Mouse (Mus musculus) lung, postnatal 0 days (tissue): ENCODE measurements around the gene Mrc1. TPM values are rescaled to one million over a fixed set of nuclear protein-coding genes. Genes with fewer than 3 reads are reported as not detected.

Experiments
- ATAC-seq: fragments of 200-750 bp; cut with Nextera tagmentation; 2 replicates; pipeline ENCODE4 v1.8.0; 2017; ENCODE audit warnings: moderate library complexity
- DNase-seq: peaks from one replicate; pipeline ENCODE4 v3.0.0-alpha.2; 2016; ENCODE audit warnings: low spot score
- H3K27ac ChIP-seq: fragments of 300-500 bp; sonication (generic); 2 replicates; pipeline ENCODE4 v1.5.1; 2014; ENCODE audit warnings: antibody characterized with exemption, mild to moderate bottlenecking, low read length, mixed read lengths
- H3K27me3 ChIP-seq: fragments of 300-500 bp; sonication (generic); replicated peaks from 2 replicates; pipeline ENCODE4 v1.6.1; 2014; ENCODE audit warnings: low read length, mixed read lengths; ENCODE audit not compliant: insufficient read depth
- H3K36me3 ChIP-seq: fragments of 300-500 bp; sonication (generic); 2 replicates; pipeline ENCODE4 v1.6.1; 2014; ENCODE audit warnings: low read length, mixed read lengths; ENCODE audit not compliant: insufficient read depth
- H3K4me1 ChIP-seq: fragments of 300-500 bp; sonication (generic); 2 replicates; pipeline ENCODE4 v1.6.1; 2014; ENCODE audit warnings: antibody characterized with exemption, low read depth, low read length, mixed read lengths; ENCODE audit not compliant: insufficient read depth
- H3K4me2 ChIP-seq: fragments of 300-500 bp; sonication (generic); replicated peaks from 2 replicates; pipeline ENCODE4 v1.6.1; 2014; ENCODE audit warnings: low read depth, mild to moderate bottlenecking, low read length, moderate library complexity, mixed read lengths
- H3K4me3 ChIP-seq: fragments of 300-500 bp; sonication (generic); 2 replicates; pipeline ENCODE4 v1.5.1; 2014; ENCODE audit warnings: low read depth, low read length
- H3K9ac ChIP-seq: fragments of 300-500 bp; sonication (generic); replicated peaks from 2 replicates; pipeline ENCODE4 v1.6.1; 2014; ENCODE audit warnings: low read depth, mild to moderate bottlenecking
- H3K9me3 ChIP-seq: fragments of 300-500 bp; sonication (generic); 2 replicates; pipeline ENCODE4 v1.6.1; 2016; ENCODE audit warnings: low read length, mixed read lengths
- CTCF ChIP-seq: IDR thresholded peaks from 2 replicates; pipeline ENCODE4 v1.5.1; 2016; ENCODE audit warnings: antibody characterized with exemption, mild to moderate bottlenecking
- EP300 ChIP-seq: IDR thresholded peaks from 2 replicates; pipeline ENCODE4 v1.6.1; 2016; ENCODE audit warnings: antibody characterized with exemption, mild to moderate bottlenecking, control low read depth
- WGBS: fragments of 180-500 bp; shearing (Covaris S2); extraction: QIAGEN DNeasy Blood & Tissue Kit; methylation state at CpG from one replicate; pipeline ENCODE4 v1.1.7; 2014; 5-methylcytosine and 5-hydroxymethylcytosine counted together
- polyA plus RNA-seq: library from polyadenylated mRNA; unstranded; fragments of >200 nt; fragmentation: Nextera tagmentation; extraction: Ambion mirVana; gene quantifications from 2 replicates; pipeline ENCODE4 v1.2.1, GENCODE M21; 2015

Gene Mrc1
- polyA plus RNA-seq, 1 experiment from 2014 or later = 8.2 TPM

- H3K9ac ChIP-seq = no peak overlapping the region
- ATAC-seq (no peak; the same call in 1 of the 2 replicates), DNase-seq (no peak)
- no peak overlapping the region for H3K4me3 ChIP-seq
- no peaks in the 10 kb centered on the region for H3K4me1 ChIP-seq
- no peaks in the 10 kb centered on the region for H3K27me3 ChIP-seq
- WGBS = 83% methylated on average over 1 of the region's 1 CpGs
- no peak overlapping the region for H3K4me2 ChIP-seq
- H3K27ac ChIP-seq = no peak overlapping the region
- no peaks in the 10 kb centered on the region for H3K9me3 ChIP-seq
- no peaks in the 10 kb centered on the region for H3K36me3 ChIP-seq
- no peak for TF ChIP-seq CTCF
Observed at GRCm38 (mm10) chr2:14204308-14204707, 24.9 kb upstream of the Mrc1 start.

DNA sequence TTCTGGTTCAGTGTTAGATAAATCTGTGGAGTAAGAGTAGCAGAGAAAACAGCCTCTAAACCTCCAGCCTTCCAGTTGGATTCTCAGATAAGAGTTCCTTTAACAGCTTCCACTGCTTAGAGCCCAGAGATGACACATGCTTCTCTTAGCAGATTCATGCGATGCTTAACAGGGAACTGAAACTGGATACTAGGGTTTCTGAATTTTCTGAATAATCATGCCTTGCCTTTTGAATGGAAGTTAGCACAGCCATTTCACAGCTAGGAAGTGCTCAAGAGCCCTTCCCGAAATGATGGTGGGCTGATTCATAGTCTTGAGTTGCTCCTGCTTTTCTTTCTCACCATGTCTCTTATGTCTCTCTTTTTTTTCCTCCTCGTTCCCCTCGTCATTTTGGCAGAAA lies 22.4 kb upstream of the Mrc1 start:
- Histone ChIP-seq H3K9me3 (no peaks in the 10 kb centered on the region), H3K4me2 (no peak overlapping the region), H3K27ac (no peak overlapping the region), H3K4me1 (no peaks in the 10 kb centered on the region), H3K4me3 (no peak overlapping the region), H3K27me3 (no peaks in the 10 kb centered on the region), H3K9ac (no peak overlapping the region), H3K36me3 (no peaks in the 10 kb centered on the region)
- 65% methylated on average over 4 of the region's 4 CpGs for WGBS
- no peak for TF ChIP-seq EP300
- no peak for TF ChIP-seq CTCF
- ATAC-seq (no peak), DNase-seq (peak; percentile 11)

DNA sequence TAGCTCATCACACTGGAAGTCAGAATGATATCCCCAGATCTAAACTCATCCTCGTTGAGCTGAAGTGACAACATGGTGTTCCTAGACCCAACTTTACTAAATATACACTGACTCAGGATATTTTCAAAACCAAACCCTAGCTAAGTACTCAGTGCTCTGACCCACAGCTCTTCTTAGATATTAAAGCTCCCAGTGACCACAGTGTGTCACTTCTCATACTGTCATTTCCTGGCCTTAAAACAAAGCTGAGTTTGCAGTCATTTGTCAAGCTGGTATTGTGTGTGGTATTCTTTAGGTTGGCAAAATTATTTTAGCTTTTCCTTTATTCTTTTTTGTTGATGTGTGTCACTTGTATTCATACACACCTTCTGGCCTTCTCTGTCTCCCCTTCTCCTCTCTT lies 18.5 kb upstream of the Mrc1 start:
- DNase-seq (no peak), ATAC-seq (no peak)
- Histone ChIP-seq H3K9me3 (no peaks in the 10 kb centered on the region), H3K4me3 (no peak overlapping the region), H3K27ac (no peak overlapping the region), H3K4me2 (no peak overlapping the region), H3K27me3 (no peaks in the 10 kb centered on the region), H3K36me3 (no peaks in the 10 kb centered on the region), H3K4me1 (no peaks in the 10 kb centered on the region), H3K9ac (no peak overlapping the region)
- 85% methylated on average over 1 of the region's 1 CpGs for WGBS
- TF ChIP-seq EP300 (no peak), CTCF (no peak)

DNA sequence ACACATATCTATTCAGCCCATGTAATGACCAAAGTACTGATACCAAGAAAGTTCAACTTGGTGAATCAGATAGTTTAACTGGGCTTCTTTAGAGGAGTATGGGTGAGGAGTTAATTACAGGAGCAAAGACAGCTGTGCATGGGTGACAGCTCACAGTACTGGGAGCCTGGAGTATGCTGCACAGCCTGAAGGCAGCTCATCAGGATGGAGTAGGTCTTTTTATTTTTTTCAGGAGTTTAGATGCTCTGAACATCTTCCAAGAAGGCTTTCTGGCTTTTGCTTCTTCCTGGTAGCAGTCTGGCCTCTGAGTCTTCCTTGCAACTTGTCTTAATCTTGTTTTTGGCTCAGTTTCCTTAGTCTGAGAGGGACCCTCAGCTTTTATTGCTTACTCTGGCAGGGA lies 17.6 kb upstream of the Mrc1 start:
- Histone ChIP-seq H3K36me3 (no peaks in the 10 kb centered on the region), H3K9me3 (no peaks in the 10 kb centered on the region), H3K4me2 (no peak overlapping the region), H3K27ac (no peak overlapping the region), H3K4me1 (no peaks in the 10 kb centered on the region), H3K4me3 (no peak overlapping the region), H3K27me3 (no peaks in the 10 kb centered on the region), H3K9ac (no peak overlapping the region)
- no peak for ATAC-seq
- no peak for DNase-seq
- TF ChIP-seq EP300 (no peak), CTCF (no peak)

GRCm38 (mm10) chr2:14214764-14215163 lies 14.4 kb upstream of the Mrc1 start:
- no peak overlapping the region for H3K4me3 ChIP-seq
- H3K36me3 ChIP-seq = no peaks in the 10 kb centered on the region
- H3K9me3 ChIP-seq = no peaks in the 10 kb centered on the region
- no peak overlapping the region for H3K4me2 ChIP-seq
- no peak overlapping the region for H3K27ac ChIP-seq
- no peaks in the 10 kb centered on the region for H3K4me1 ChIP-seq
- WGBS = 67% methylated on average over 3 of the region's 3 CpGs
- H3K27me3 ChIP-seq = no peaks in the 10 kb centered on the region
- no peak for TF ChIP-seq EP300
- no peak for TF ChIP-seq CTCF
- no peak overlapping the region for H3K9ac ChIP-seq
- ATAC-seq = no peak
- DNase-seq = no peak

DNA sequence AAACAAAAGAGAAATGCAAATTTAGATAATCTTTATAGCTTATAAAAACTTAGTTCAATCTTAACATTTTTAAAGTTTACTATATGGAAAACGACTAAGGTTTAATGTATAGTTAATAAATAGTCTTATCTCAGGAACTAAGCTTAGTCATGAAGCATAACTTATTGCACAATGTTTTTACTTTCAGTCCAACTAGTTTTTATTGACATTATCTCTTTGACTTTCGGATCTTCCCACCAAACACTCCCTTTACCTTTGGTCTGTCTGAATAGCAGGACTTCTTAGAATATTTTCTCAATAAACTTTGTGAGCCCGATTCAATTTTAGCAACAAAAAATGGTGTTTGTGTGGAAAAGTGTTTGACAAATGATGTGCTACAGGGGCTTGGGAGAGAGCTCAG lies 12.5 kb upstream of the Mrc1 start:
- Histone ChIP-seq H3K9me3 (no peaks in the 10 kb centered on the region), H3K27ac (no peak overlapping the region), H3K4me2 (no peak overlapping the region), H3K9ac (no peak overlapping the region), H3K4me1 (no peaks in the 10 kb centered on the region), H3K4me3 (no peak overlapping the region), H3K27me3 (no peaks in the 10 kb centered on the region), H3K36me3 (no peaks in the 10 kb centered on the region)
- ATAC-seq (no peak), DNase-seq (no peak)
- 66% methylated on average over 3 of the region's 3 CpGs for WGBS
- TF ChIP-seq CTCF (no peak), EP300 (no peak)

- Histone ChIP-seq H3K4me1 (no peaks in the 10 kb centered on the region), H3K4me3 (no peak overlapping the region), H3K9me3 (no peaks in the 10 kb centered on the region), H3K27me3 (no peaks in the 10 kb centered on the region), H3K4me2 (no peak overlapping the region), H3K27ac (no peak overlapping the region), H3K36me3 (no peaks in the 10 kb centered on the region), H3K9ac (no peak overlapping the region)
- no peak for DNase-seq
- ATAC-seq = no peak
- WGBS = 71% methylated on average over 6 of the region's 6 CpGs
- TF ChIP-seq CTCF (peak; percentile 24), EP300 (no peak)
Observed at GRCm38 (mm10) chr2:14218126-14218525, 11.1 kb upstream of the Mrc1 start.
